Mouse (Mus musculus) G1E (cell line): ENCODE measurements around the gene 1600012H06Rik.

Source experiments
- CTCF ChIP-seq: IDR thresholded peaks from 2 replicates; pipeline ENCODE4 v1.5.1; 2012; ENCODE audit warnings: low read depth, low read length, inconsistent platforms, mixed read lengths
- GATA1 ChIP-seq: IDR thresholded peaks from 2 replicates; pipeline ENCODE4 v1.6.1; 2012; ENCODE audit warnings: borderline replicate concordance, low read length, inconsistent platforms, mixed read lengths
- TAL1 ChIP-seq: conservative IDR thresholded peaks from 2 replicates; pipeline ENCODE4 v1.6.1; 2012; ENCODE audit warnings: low read depth, low read length, inconsistent platforms, mixed read lengths

DNA sequence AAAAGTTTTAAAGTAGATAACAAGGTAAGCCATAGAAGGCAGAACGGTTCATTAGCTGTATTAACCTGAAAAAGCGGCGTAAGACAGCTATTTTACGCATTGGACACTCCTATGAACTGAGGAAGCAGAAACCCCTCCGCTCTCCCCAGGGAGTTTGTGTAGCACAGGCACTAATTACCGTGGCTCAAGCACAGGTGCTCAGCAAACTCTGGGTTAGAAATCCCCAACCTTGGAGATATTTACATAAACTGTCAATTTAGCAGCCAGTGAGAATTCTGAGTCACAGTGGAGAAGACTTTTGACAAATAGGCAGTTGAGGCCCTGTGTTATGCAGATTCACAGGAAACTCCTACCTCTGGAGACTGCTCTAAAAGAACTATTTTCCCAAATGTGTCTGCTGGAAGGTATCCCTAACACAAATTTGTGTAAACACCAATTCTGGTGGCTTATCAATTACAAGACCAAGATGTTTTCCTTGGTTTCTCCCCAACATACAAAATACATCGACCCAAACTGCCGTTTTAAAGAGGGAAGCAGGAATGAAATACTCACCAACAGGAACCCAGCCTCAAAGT is 15.3 kb upstream of the 1600012H06Rik start:
- TF ChIP-seq CTCF (no peak), TAL1 (no peak), GATA1 (no peak)
